Mouse (Mus musculus): ENCODE measurements around the gene Dbndd1.
A peak's percentile ranks its signal among the peaks of the same experiment; 100 is the strongest.

- peak; percentile 38 for TF ChIP-seq CTCF (IDR thresholded peaks at IDR 0.05; ENCODE audit: low read depth)
- TF ChIP-seq EP300 (optimal IDR thresholded peaks at IDR 0.05) = no peak
These were observed 3.4 kb upstream of the Dbndd1 start, which contains the start of gene Gas8 for GRCm38 (mm10) chr8:123518667-123519066.

All from stomach, postnatal 0 days (tissue).